Mouse (Mus musculus) liver, embryonic 14.5 days (tissue): ENCODE measurements at regions not wholly inside any gene's neighbourhood (a gene's known extent, or its start where the extent isn't known, plus 50 kb on each side); places are given as distances from the start of the nearest gene placed in this dataset.

Experiments used
- ATAC-seq: fragments of 200-750 bp; cut with Nextera tagmentation; 2 replicates; pipeline ENCODE4 v1.8.0; 2017; ENCODE audit warnings: moderate number of reproducible peaks, mild to moderate bottlenecking, moderate library complexity; ENCODE audit not compliant: insufficient read depth
- DNase-seq, 3 experiments: peaks; one replicate each; pipeline ENCODE4 v3.0.0-alpha.2; 2012 to 2013; ENCODE audit warnings: low read depth in 3 of 3, low spot score in 3 of 3
- H3K27ac ChIP-seq: fragments of 300-500 bp; sonication (generic); 2 replicates; pipeline ENCODE4 v1.5.1; 2014; ENCODE audit warnings: moderate library complexity, mild to moderate bottlenecking, control low read depth, inconsistent platforms
- H3K27me3 ChIP-seq: fragments of 300-500 bp; sonication (generic); 2 replicates; pipeline ENCODE4 v1.6.1; 2014; ENCODE audit warnings: mild to moderate bottlenecking, low read length, moderate library complexity; ENCODE audit not compliant: control insufficient read depth, insufficient read depth
- H3K36me3 ChIP-seq: fragments of 300-500 bp; sonication (generic); replicated peaks from 2 replicates; pipeline ENCODE4 v1.6.1; 2014; ENCODE audit warnings: low read depth; ENCODE audit not compliant: control insufficient read depth, insufficient read depth
- H3K4me1 ChIP-seq, 2 experiments: fragments of 200-500 bp in 1 of 2; fragments of 300-500 bp in 1 of 2; sonication (generic) in 1 of 2; replicated peaks; 2 replicates each; pipeline ENCODE4 v1.6.1; 2012 to 2014; ENCODE audit warnings: antibody characterized with exemption in 1 of 2, inconsistent platforms in 1 of 2, low read length in 1 of 2; ENCODE audit not compliant: control insufficient read depth in 2 of 2, insufficient read depth in 2 of 2
- H3K4me2 ChIP-seq: fragments of 300-500 bp; sonication (generic); 2 replicates; pipeline ENCODE4 v1.6.1; 2014; ENCODE audit warnings: low read depth, mild to moderate bottlenecking, control low read depth, moderate library complexity
- H3K4me3 ChIP-seq, 2 experiments: fragments of 200-500 bp in 1 of 2; fragments of 300-500 bp in 1 of 2; sonication (generic) in 1 of 2; 2 replicates each; pipeline ENCODE4 v1.5.1; 2012 to 2014; ENCODE audit warnings: low read depth in 2 of 2, low read length in 2 of 2, mild to moderate bottlenecking in 2 of 2, control low read depth in 1 of 2, inconsistent platforms in 1 of 2, moderate library complexity in 1 of 2; ENCODE audit not compliant: insufficient read depth in 1 of 2
- H3K9ac ChIP-seq: fragments of 300-500 bp; sonication (generic); replicated peaks from 2 replicates; pipeline ENCODE4 v1.6.1; 2014; ENCODE audit warnings: mild to moderate bottlenecking, control low read depth, moderate library complexity
- H3K9me3 ChIP-seq: fragments of 300-500 bp; sonication (generic); 2 replicates; pipeline ENCODE4 v1.6.1; 2016; ENCODE audit warnings: low read length, mixed read lengths; ENCODE audit not compliant: control insufficient read depth
- CTCF ChIP-seq: IDR thresholded peaks from 2 replicates; pipeline ENCODE4 v1.5.1; 2016; ENCODE audit warnings: antibody characterized with exemption, low read depth, control low read depth
- EP300 ChIP-seq: IDR thresholded peaks from 2 replicates; pipeline ENCODE4 v1.6.1; 2016; ENCODE audit warnings: antibody characterized with exemption, low read depth
- WGBS: fragments of 180-500 bp; shearing (Covaris S2); extraction: QIAGEN DNeasy Blood & Tissue Kit; methylation state at CpG from one replicate; pipeline ENCODE4 v1.1.7; 2014; ENCODE audit not compliant: insufficient replicate concordance; 5-methylcytosine and 5-hydroxymethylcytosine counted together

DNA sequence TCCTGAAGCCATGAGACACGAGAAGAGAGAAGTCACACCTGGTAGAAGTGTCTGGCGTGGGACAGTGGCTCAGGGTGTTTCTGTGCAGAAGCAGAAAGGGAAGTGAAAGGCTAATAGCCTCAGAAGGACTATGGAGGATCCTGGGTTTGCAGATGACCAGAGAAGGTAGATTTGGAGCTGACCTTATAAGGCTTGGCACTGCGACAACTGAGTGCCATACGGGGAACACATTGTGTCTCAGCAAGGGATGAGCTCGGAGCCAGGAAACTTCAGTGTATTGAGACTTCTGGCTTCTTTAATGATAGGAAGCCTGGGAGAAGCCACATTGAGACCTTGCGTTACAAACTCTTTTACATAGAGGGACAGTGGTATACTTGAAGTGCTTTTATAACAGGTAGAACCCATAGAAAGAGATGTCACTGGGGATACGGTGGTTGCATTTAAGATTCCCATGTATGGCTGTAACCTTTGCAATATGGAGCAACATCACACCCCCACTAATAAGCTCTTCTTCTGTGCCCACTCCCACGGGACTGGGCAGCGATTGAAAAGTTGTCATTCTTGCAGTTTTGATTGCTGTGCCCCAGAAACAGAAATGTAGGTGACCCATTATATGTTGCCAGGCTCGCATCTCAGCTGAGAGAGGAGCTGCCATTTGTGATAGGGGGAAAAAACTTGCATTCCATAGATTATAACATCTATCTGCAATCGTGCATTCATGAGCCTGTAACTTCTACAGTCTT is 61.8 kb upstream of the Dync1i1 start:
- Histone ChIP-seq H3K4me3 (no peak overlapping the region), H3K36me3 (no peaks in the 10 kb centered on the region), H3K4me2 (no peak overlapping the region), H3K4me1 (no peaks in the 10 kb centered on the region), H3K9ac (no peak overlapping the region), H3K27ac (no peak overlapping the region), H3K27me3 (no peaks in the 10 kb centered on the region), H3K9me3 (no peaks in the 10 kb centered on the region)
- DNase-seq = no peak
- 58% methylated on average over 11 of the region's 11 CpGs for WGBS
- ATAC-seq = no peak
- TF ChIP-seq CTCF (no peak), EP300 (no peak)

GRCm38 (mm10) chr6:5645150-5645732 is 80.2 kb upstream of the Dync1i1 start:
- H3K9me3 ChIP-seq = no peaks in the 10 kb centered on the region
- H3K4me3 ChIP-seq = no peak overlapping the region
- H3K27me3 ChIP-seq = no peaks in the 10 kb centered on the region
- no peak overlapping the region for H3K4me2 ChIP-seq
- peak; percentile 78 for TF ChIP-seq CTCF
- no peak for TF ChIP-seq EP300
- ATAC-seq (no peak), DNase-seq (peak; percentile 12 to 16 (median 15))
- H3K9ac ChIP-seq = no peak overlapping the region
- H3K27ac ChIP-seq = no peak overlapping the region
- H3K4me1 ChIP-seq = no peaks in the 10 kb centered on the region
- no peaks in the 10 kb centered on the region for H3K36me3 ChIP-seq
- 22% methylated on average over 9 of the region's 9 CpGs for WGBS

- DNase-seq (no peak), ATAC-seq (no peak)
- no peak overlapping the region for H3K9ac ChIP-seq
- H3K9me3 ChIP-seq = no peaks in the 10 kb centered on the region
- TF ChIP-seq EP300 = no peak
- no peak for TF ChIP-seq CTCF
- H3K4me1 ChIP-seq = no peaks in the 10 kb centered on the region
- 81% methylated on average over 9 of the region's 9 CpGs for WGBS
- no peak overlapping the region for H3K4me2 ChIP-seq
- no peaks in the 10 kb centered on the region for H3K27me3 ChIP-seq
- H3K36me3 ChIP-seq = no peaks in the 10 kb centered on the region
- H3K27ac ChIP-seq = no peak overlapping the region
- no peak overlapping the region for H3K4me3 ChIP-seq
Measured at GRCm38 (mm10) chr6:5634222-5634621, 91.2 kb upstream of the Dync1i1 start.

GRCm38 (mm10) chr6:5633036-5633708 is 92.3 kb upstream of the Dync1i1 start:
- Histone ChIP-seq H3K4me2 (no peak overlapping the region), H3K9me3 (no peaks in the 10 kb centered on the region), H3K36me3 (no peaks in the 10 kb centered on the region), H3K9ac (no peak overlapping the region), H3K4me1 (no peaks in the 10 kb centered on the region), H3K27me3 (no peaks in the 10 kb centered on the region), H3K4me3 (no peak overlapping the region), H3K27ac (no peak overlapping the region)
- TF ChIP-seq EP300 (no peak), CTCF (peak; percentile 67)
- 20% methylated on average over 10 of the region's 10 CpGs for WGBS
- DNase-seq (peak in 1 of 3 experiments; percentile 7), ATAC-seq (no peak)

- Histone ChIP-seq H3K27me3 (no peaks in the 10 kb centered on the region), H3K27ac (no peak overlapping the region), H3K4me2 (no peak overlapping the region), H3K4me3 (no peak overlapping the region), H3K36me3 (no peaks in the 10 kb centered on the region), H3K4me1 (no peaks in the 10 kb centered on the region), H3K9me3 (no peaks in the 10 kb centered on the region), H3K9ac (no peak overlapping the region)
- DNase-seq (no peak), ATAC-seq (no peak)
- 43% methylated on average over 2 of the region's 2 CpGs for WGBS
- no peak for TF ChIP-seq EP300
- no peak for TF ChIP-seq CTCF
Measured at GRCm38 (mm10) chr6:5624085-5624484, 101.4 kb upstream of the Dync1i1 start.
